Mouse (Mus musculus) neutrophil, adult 59 days (primary cell): ENCODE measurements around the gene Psmc5. TPM values are rescaled to one million over a fixed set of nuclear protein-coding genes. Genes with fewer than 3 reads are reported as not detected.

Experiments
- total RNA-seq, 2 experiments: library from RNA; stranded (reverse); gene quantifications; 1 replicate in 1 of 2; 2 replicates in 1 of 2; pipeline ENCODE4 v1.2.4; 2023

Psmc5 gene
- total RNA-seq: 10 to 100 TPM; 28.5 to 35.0 TPM

GRCm38 (mm10) chr11:106255685-106256451 is at the start of gene Psmc5, which contains the start of gene Ftsj3:
Psmc5 (plus strand) TSS chr11:106256154.
Ftsj3 (minus strand) TSS chr11:106256079.

DNA sequence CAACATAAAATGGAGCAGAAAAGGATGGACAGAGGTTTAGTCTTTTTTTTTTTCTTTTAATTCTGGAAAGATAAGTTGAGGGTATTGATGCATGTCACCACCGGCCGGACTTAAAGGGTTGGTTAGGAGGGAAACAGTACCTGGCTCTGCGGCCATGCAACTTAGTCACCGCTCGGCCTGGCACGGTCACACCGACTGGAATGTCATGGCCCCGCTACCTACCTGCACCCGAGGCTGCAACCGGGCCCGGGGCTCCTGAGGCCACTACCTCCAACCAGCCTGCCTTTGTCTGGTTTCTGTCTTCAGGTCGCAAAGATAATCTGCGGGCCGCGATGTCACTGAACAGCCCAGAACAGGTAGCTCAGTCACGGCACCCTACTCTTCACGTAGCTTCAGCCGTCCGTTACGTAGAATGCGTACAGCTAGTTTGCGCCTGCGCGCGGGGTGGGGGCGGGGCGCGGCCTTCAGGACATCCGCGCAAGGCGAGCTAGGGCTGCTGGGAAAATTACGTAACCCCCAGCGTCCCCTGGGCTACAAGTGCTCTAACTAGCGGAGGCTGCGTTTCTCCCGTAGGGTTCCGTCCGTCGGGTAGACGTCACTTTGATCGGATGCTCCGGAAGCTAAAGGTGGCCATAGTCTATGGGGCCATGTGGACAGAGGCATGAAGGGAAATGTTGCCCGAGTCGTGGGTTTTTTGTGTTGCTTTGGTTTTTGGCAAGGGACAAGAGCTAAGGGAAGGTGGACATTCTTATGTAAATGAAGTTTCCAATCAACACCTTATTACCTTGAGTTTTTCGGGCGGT is 39.8 kb upstream of the Psmc5 start, which contains the start of gene Ccdc47:
Gene Ccdc47, minus strand, starts transcription at position 418 of the 803 bp plus-strand sequence.

GRCm38 (mm10) chr11:106216730-106217490 is 39.0 kb upstream of the Psmc5 start, which contains the start of gene Ddx42:
Ddx42 (plus strand) TSS chr11:106216926.

GRCm38 (mm10) chr11:106272644-106273310 is 16.8 kb downstream of the Psmc5 start, which contains the start of gene Smarcd2:
Smarcd2 (minus strand) TSS chr11:106272972.

GRCm38 (mm10) chr11:106276454-106276853 is 20.5 kb downstream of the Psmc5 start, which contains the start of gene Tcam1:
Tcam1 (plus strand) TSS chr11:106276672.

GRCm38 (mm10) chr11:106301765-106302164 is 45.8 kb downstream of the Psmc5 start, which contains the start of gene Gh:
Gh (minus strand) TSS chr11:106301865.

Other genes starting within 250 kb of the Psmc5 start
- gene Kcnh6, start 248.0 kb upstream of the Psmc5 start, total RNA-seq: not detected
- 10 to 100 TPM; 48.1 to 54.6 TPM for gene Dcaf7, start 219.3 kb upstream of the Psmc5 start, total RNA-seq
- gene Taco1, start 190.1 kb upstream of the Psmc5 start, total RNA-seq: 1 to 10 TPM; 5.8 to 5.9 TPM
- gene Map3k3, start 171.5 kb upstream of the Psmc5 start, total RNA-seq: 100 to 1,000 TPM; 195 to 202 TPM
- gene Gm10840, start 95.3 kb upstream of the Psmc5 start, total RNA-seq: 1 to 10 TPM; 1.7 to 5.7 TPM
- 100 to 1,000 TPM; 442 to 451 TPM for gene Limd2, start 95.3 kb upstream of the Psmc5 start, total RNA-seq
- 10 to 100 TPM; 21.5 to 24.7 TPM for gene Strada, start 54.0 kb upstream of the Psmc5 start, total RNA-seq
- gene Ccdc47, start 39.8 kb upstream of the Psmc5 start, total RNA-seq: 10 to 100 TPM; 30.8 to 41.2 TPM
- gene Ddx42, start 39.2 kb upstream of the Psmc5 start, total RNA-seq: 10 to 100 TPM; 34.5 to 35.3 TPM
- 10 to 100 TPM; 20.8 to 20.9 TPM for gene Ftsj3, start 75 bp upstream of the Psmc5 start, total RNA-seq
- gene Smarcd2, start 16.8 kb downstream of the Psmc5 start, total RNA-seq: 10 to 100 TPM; 91.3 to 96.2 TPM
- gene Tcam1, start 20.5 kb downstream of the Psmc5 start, total RNA-seq: under 1 TPM; 0.11 to 0.22 TPM
- gene Gh, start 45.7 kb downstream of the Psmc5 start, total RNA-seq: not detected
- gene Cd79b, start 58.6 kb downstream of the Psmc5 start, total RNA-seq: 10 to 100 TPM; 13.0 to 25.4 TPM
- gene Scn4a, start 97.1 kb downstream of the Psmc5 start, total RNA-seq: under 1 TPM; 0.04 TPM
- gene Prr29, start 109.3 kb downstream of the Psmc5 start, total RNA-seq: not detected
- 10 to 100 TPM; 15.7 to 19.1 TPM for gene Icam2, start 131.9 kb downstream of the Psmc5 start, total RNA-seq
- gene Ern1, start 231.7 kb downstream of the Psmc5 start, total RNA-seq: 10 to 100 TPM; 41.0 to 52.8 TPM